Comparison of ENCODE assay signal across 27 mouse cellular contexts in genomic region chrX:41564898-41565297, GRCm38 (mm10).
"Had no signal": no experiment of that assay in that cellular context is flagged by ENCODE, and none has a peak within 500 bp of the region (broad histone marks: within the 10 kb centered on the region; RNA-seq: fewer than 3 reads in every experiment).

No protein-coding gene starts in this region.

- DNase-seq: gastrocnemius, adult 2 months; gastrocnemius, postnatal 10 days; gastrocnemius, postnatal 25 days; heart, adult 18-20 months; heart, postnatal 14 days; heart, postnatal 36 days; kidney, adult 11 months; kidney, adult 2 months; kidney, adult 9 months; kidney, postnatal 14 days; kidney, postnatal 36 days; layer of hippocampus, postnatal 36 days; left cerebral cortex, postnatal 4 days had no signal

- H3K27ac ChIP-seq: gastrocnemius, adult 2 months; heart, embryonic 13.5 days; heart, embryonic 15.5 days; hindbrain, embryonic 13.5 days; hindbrain, embryonic 15.5 days; hindbrain, postnatal 0 days; kidney, embryonic 15.5 days; kidney, postnatal 0 days; layer of hippocampus, adult 2 months; limb, embryonic 13.5 days; limb, embryonic 15.5 days; liver, embryonic 12.5 days; liver, embryonic 14.5 days had no signal

- H3K4me2 ChIP-seq: heart, embryonic 11.5 days; heart, embryonic 13.5 days; heart, embryonic 15.5 days; hindbrain, embryonic 13.5 days; hindbrain, embryonic 15.5 days; kidney, embryonic 15.5 days; limb, embryonic 13.5 days; limb, embryonic 15.5 days; liver, embryonic 12.5 days had no signal

- H3K9ac ChIP-seq: heart, embryonic 13.5 days; heart, embryonic 15.5 days; hindbrain, embryonic 13.5 days; hindbrain, embryonic 15.5 days; kidney, embryonic 15.5 days; limb, embryonic 13.5 days; limb, embryonic 15.5 days; liver, embryonic 12.5 days; liver, embryonic 14.5 days had no signal

- H3K9me3 ChIP-seq: heart, embryonic 13.5 days; heart, embryonic 15.5 days; hindbrain, embryonic 13.5 days; hindbrain, embryonic 15.5 days; kidney, embryonic 15.5 days; limb, embryonic 13.5 days; limb, embryonic 15.5 days; liver, embryonic 12.5 days had no signal

- H3K4me3 ChIP-seq: gastrocnemius, adult 2 months; heart, embryonic 13.5 days; heart, embryonic 15.5 days; hindbrain, embryonic 13.5 days; hindbrain, embryonic 15.5 days; kidney, embryonic 15.5 days; layer of hippocampus, adult 2 months; limb, embryonic 13.5 days; limb, embryonic 15.5 days; liver, embryonic 12.5 days had no signal

- H3K36me3 ChIP-seq: heart, embryonic 13.5 days; heart, embryonic 15.5 days; hindbrain, embryonic 13.5 days; hindbrain, embryonic 15.5 days; kidney, embryonic 15.5 days; limb, embryonic 13.5 days; limb, embryonic 15.5 days; liver, embryonic 12.5 days had no signal

- ATAC-seq: hindbrain, postnatal 0 days; intestine, embryonic 16.5 days; liver, embryonic 12.5 days had no signal

- H3K4me1 ChIP-seq: heart, embryonic 13.5 days; heart, embryonic 15.5 days; hindbrain, embryonic 13.5 days; hindbrain, embryonic 15.5 days; kidney, embryonic 15.5 days; limb, embryonic 13.5 days; limb, embryonic 15.5 days; liver, embryonic 12.5 days had no signal

- H3K27me3 ChIP-seq: heart, embryonic 13.5 days; heart, embryonic 15.5 days; hindbrain, embryonic 13.5 days; hindbrain, embryonic 15.5 days; kidney, embryonic 15.5 days; limb, embryonic 13.5 days; limb, embryonic 15.5 days; liver, embryonic 12.5 days had no signal
